Mouse (Mus musculus) heart, embryonic 10.5 days (tissue): ENCODE measurements around the gene Cox6b2. TPM values are rescaled to one million over a fixed set of nuclear protein-coding genes. Genes with fewer than 3 reads are reported as not detected.
"Not testable (repeated sequence)": the region's sequence is repeated elsewhere in the genome, so short reads cannot be mapped to it uniquely, and the experiment has no call there.

ENCODE experiments used
- DNase-seq: peaks from one replicate; pipeline ENCODE4 v3.0.0-alpha.2; 2017; ENCODE audit warnings: low spot score
- H3K27ac ChIP-seq: fragments of 300-500 bp; sonication (generic); 2 replicates; pipeline ENCODE4 v1.5.1; 2016; ENCODE audit warnings: mild to moderate bottlenecking
- H3K27me3 ChIP-seq: fragments of 300-500 bp; sonication (generic); 2 replicates; pipeline ENCODE4 v1.6.1; 2016; ENCODE audit warnings: mild to moderate bottlenecking; ENCODE audit not compliant: poor library complexity, insufficient read depth, severe bottlenecking
- H3K36me3 ChIP-seq: fragments of 300-500 bp; sonication (generic); 2 replicates; pipeline ENCODE4 v1.6.1; 2016; ENCODE audit warnings: mild to moderate bottlenecking, moderate library complexity
- H3K4me1 ChIP-seq: fragments of 300-500 bp; sonication (generic); 2 replicates; pipeline ENCODE4 v1.6.1; 2016; ENCODE audit warnings: mild to moderate bottlenecking
- H3K4me3 ChIP-seq: fragments of 300-500 bp; sonication (generic); 2 replicates; pipeline ENCODE4 v1.5.1; 2016; ENCODE audit warnings: mild to moderate bottlenecking, moderate library complexity
- H3K9me3 ChIP-seq: fragments of 300-500 bp; sonication (generic); 2 replicates; pipeline ENCODE4 v1.6.1; 2016; ENCODE audit warnings: mild to moderate bottlenecking, moderate library complexity
- WGBS: fragments of 180-500 bp; shearing (Covaris S2); methylation state at CpG from one replicate; pipeline ENCODE4 v1.1.7; 2016; 5-methylcytosine and 5-hydroxymethylcytosine counted together
- polyA plus RNA-seq: library from polyadenylated mRNA; unstranded; fragments of >200 nt; fragmentation: Nextera tagmentation; extraction: Ambion mirVana; gene quantifications from 2 replicates; pipeline ENCODE4 v1.2.1, GENCODE M21; 2016

Gene Cox6b2
- 37.6 and 42.2 TPM in 2 replicates for polyA plus RNA-seq

- 0 out of 2 replicates have a peak, but pooled peaks cover 8% of the 10 kb centered on the region for H3K27me3 ChIP-seq
- H3K36me3 ChIP-seq, result no peaks in the 10 kb centered on the region
- peak; percentile 96 for DNase-seq
- WGBS, result 4% methylated on average over 24 of the region's 24 CpGs
- no peaks in the 10 kb centered on the region for H3K9me3 ChIP-seq
- peak within 1 kb of the TSS; percentile 83 for H3K27ac ChIP-seq
- peak within 1 kb of the TSS; percentile 61 for H3K4me3 ChIP-seq
- H3K4me1 ChIP-seq, result peaks cover 20% of the 10 kb centered on the region
These were observed at the start of gene Cox6b2 for GRCm38 (mm10) chr7:4752821-4753570. Cox6b2 (minus strand) TSS chr7:4753094.

- no peak overlapping the region for H3K27ac ChIP-seq
- H3K36me3 ChIP-seq, result peaks cover 33% of the 10 kb centered on the region
- no peaks in the 10 kb centered on the region for H3K27me3 ChIP-seq
- DNase-seq, result no peak
- H3K4me3 ChIP-seq, result no peak overlapping the region
- H3K9me3 ChIP-seq, result no peaks in the 10 kb centered on the region
- no peaks in the 10 kb centered on the region for H3K4me1 ChIP-seq
These were observed 49.4 kb upstream of the Cox6b2 start for GRCm38 (mm10) chr7:4802247-4802646.

GRCm38 (mm10) chr7:4795767-4796433, 43.0 kb upstream of the Cox6b2 start:
- H3K27me3 ChIP-seq, result no peaks in the 10 kb centered on the region
- H3K9me3 ChIP-seq, result no peaks in the 10 kb centered on the region
- 80% methylated on average over 7 of the region's 7 CpGs for WGBS
- DNase-seq, result no peak
- peaks cover 43% of the 10 kb centered on the region for H3K36me3 ChIP-seq
- H3K4me3 ChIP-seq, result no peak overlapping the region
- peaks cover 8% of the 10 kb centered on the region for H3K4me1 ChIP-seq
- no peak overlapping the region for H3K27ac ChIP-seq

GRCm38 (mm10) chr7:4794631-4795168, 41.8 kb upstream of the Cox6b2 start:
- H3K9me3 ChIP-seq, result no peaks in the 10 kb centered on the region
- peaks cover 43% of the 10 kb centered on the region for H3K36me3 ChIP-seq
- H3K27me3 ChIP-seq, result peaks cover 5% of the 10 kb centered on the region; the same call in 1 of the 2 replicates
- WGBS, result 79% methylated on average over 3 of the region's 3 CpGs
- peaks cover 8% of the 10 kb centered on the region for H3K4me1 ChIP-seq
- no peak overlapping the region for H3K27ac ChIP-seq
- H3K4me3 ChIP-seq, result 0 out of 2 replicates have a peak overlapping the region, but pooled peaks have one; percentile 91
- no peak for DNase-seq

- DNase-seq, result no peak
- Histone ChIP-seq H3K4me1 (peaks cover 15% of the 10 kb centered on the region), H3K9me3 (no peaks in the 10 kb centered on the region), H3K27me3 (peaks cover 9% of the 10 kb centered on the region; the same call in 1 of the 2 replicates), H3K36me3 (peaks cover 43% of the 10 kb centered on the region), H3K4me3 (peak overlapping the region; percentile 91), H3K27ac (peak overlapping the region; percentile 98)
- 39% methylated on average over 4 of the region's 4 CpGs for WGBS
These were observed 40.8 kb upstream of the Cox6b2 start for GRCm38 (mm10) chr7:4793674-4794073.

- H3K36me3 ChIP-seq, result peaks cover 43% of the 10 kb centered on the region
- not testable (repeated sequence) for H3K27me3 ChIP-seq, DNase-seq, H3K9me3 ChIP-seq
- 1% methylated on average over 31 of the region's 31 CpGs for WGBS
- peak overlapping the region; percentile 98 for H3K27ac ChIP-seq
- peak overlapping the region; percentile 91 for H3K4me3 ChIP-seq
- peaks cover 15% of the 10 kb centered on the region for H3K4me1 ChIP-seq
These were observed 40.4 kb upstream of the Cox6b2 start for GRCm38 (mm10) chr7:4793248-4793647.

GRCm38 (mm10) chr7:4792278-4793212, 39.7 kb upstream of the Cox6b2 start, which contains the start of gene Rpl28:
Rpl28 (plus strand) TSS chr7:4792874.
- H3K27me3 ChIP-seq, result peaks cover 11% of the 10 kb centered on the region; the same call in 1 of the 2 replicates
- WGBS, result 2% methylated on average over 54 of the region's 54 CpGs
- peak within 1 kb of the TSS; percentile 98 for H3K27ac ChIP-seq
- H3K4me1 ChIP-seq, result peaks cover 15% of the 10 kb centered on the region
- DNase-seq, result peak; percentile 99
- peak within 1 kb of the TSS; percentile 91 for H3K4me3 ChIP-seq
- H3K36me3 ChIP-seq, result peaks cover 40% of the 10 kb centered on the region
- no peaks in the 10 kb centered on the region for H3K9me3 ChIP-seq

GRCm38 (mm10) chr7:4789436-4789935, 36.6 kb upstream of the Cox6b2 start, which contains the start of gene Tmem238:
Tmem238 (minus strand) TSS chr7:4789656.
- DNase-seq, result no peak
- Histone ChIP-seq H3K27ac (peak within 1 kb of the TSS; percentile 92), H3K27me3 (peaks cover 11% of the 10 kb centered on the region; the same call in 1 of the 2 replicates), H3K36me3 (peaks cover 11% of the 10 kb centered on the region), H3K4me1 (peaks cover 15% of the 10 kb centered on the region), H3K9me3 (no peaks in the 10 kb centered on the region), H3K4me3 (peak within 1 kb of the TSS; percentile 72)
- 9% methylated on average over 40 of the region's 40 CpGs for WGBS

GRCm38 (mm10) chr7:4788499-4789435, 35.9 kb upstream of the Cox6b2 start:
- 2% methylated on average over 64 of the region's 64 CpGs for WGBS
- peak; percentile 90 for DNase-seq
- Histone ChIP-seq H3K9me3 (no peaks in the 10 kb centered on the region), H3K36me3 (peaks cover 4% of the 10 kb centered on the region), H3K4me3 (peak overlapping the region; percentile 72), H3K4me1 (peaks cover 8% of the 10 kb centered on the region), H3K27me3 (peaks cover 13% of the 10 kb centered on the region; the same call in 1 of the 2 replicates), H3K27ac (peak overlapping the region; percentile 92)

- 66% methylated on average over 14 of the region's 14 CpGs for WGBS
- peaks cover 21% of the 10 kb centered on the region for H3K4me1 ChIP-seq
- no peaks in the 10 kb centered on the region; the same call in 1 of the 2 replicates for H3K9me3 ChIP-seq
- no peak overlapping the region for H3K4me3 ChIP-seq
- H3K27ac ChIP-seq, result no peak overlapping the region
- peaks cover 54% of the 10 kb centered on the region for H3K27me3 ChIP-seq
- no peak for DNase-seq
- no peaks in the 10 kb centered on the region for H3K36me3 ChIP-seq
These were observed 30.9 kb upstream of the Cox6b2 start for GRCm38 (mm10) chr7:4783667-4784268.

GRCm38 (mm10) chr7:4782759-4783158, 29.9 kb upstream of the Cox6b2 start, which contains the start of the genes Il11 and Tmem190:
Il11 (minus strand) TSS chr7:4782859.
Tmem190 (plus strand) TSS chr7:4782937.
- no peak for DNase-seq
- H3K27me3 ChIP-seq, result peaks cover 63% of the 10 kb centered on the region

More at GRCm38 (mm10) chr7:4782759-4783158, 29.9 kb upstream of the Cox6b2 start, which contains the start of the genes Il11 and Tmem190:
- Histone ChIP-seq H3K27ac (no peak within 1 kb of the TSS), H3K36me3 (no peaks in the 10 kb centered on the region), H3K9me3 (no peaks in the 10 kb centered on the region; the same call in 1 of the 2 replicates), H3K4me3 (no peak within 1 kb of the TSS), H3K4me1 (peaks cover 28% of the 10 kb centered on the region)
- 70% methylated on average over 2 of the region's 2 CpGs for WGBS
